Mouse (Mus musculus) myocyte (in vitro differentiated cells): ENCODE measurements around the gene 2310033P09Rik. TPM values are rescaled to one million over a fixed set of nuclear protein-coding genes. Genes with fewer than 3 reads are reported as not detected.

Source experiments
- H3K27me3 ChIP-seq: one replicate; pipeline ENCODE4 v1.6.1; 2011; ENCODE audit not compliant: control insufficient read depth, insufficient read depth, insufficient read length
- H3K36me3 ChIP-seq: one replicate; pipeline ENCODE4 v1.6.1; 2011; ENCODE audit not compliant: control insufficient read depth, insufficient read depth
- H3K4me2 ChIP-seq: one replicate; pipeline ENCODE4 v1.6.1; 2011; ENCODE audit warnings: low read depth, control low read depth
- H3K4me3 ChIP-seq: one replicate; pipeline ENCODE4 v1.5.1; 2011; ENCODE audit warnings: mild to moderate bottlenecking, control low read depth, moderate library complexity
- H3K79me2 ChIP-seq: one replicate; pipeline ENCODE4 v1.6.1; 2011; ENCODE audit not compliant: control insufficient read depth, insufficient read depth
- H3ac ChIP-seq: one replicate; pipeline ENCODE4 v1.6.1; 2011; ENCODE audit not compliant: control insufficient read depth, insufficient read length
- CEBPB ChIP-seq: IDR thresholded peaks from 2 replicates; pipeline ENCODE4 v1.6.1; 2011; ENCODE audit warnings: mild to moderate bottlenecking, moderate library complexity; ENCODE audit not compliant: poor library complexity, insufficient read depth, severe bottlenecking
- E2F4 ChIP-seq: IDR thresholded peaks from one replicate; pipeline ENCODE4 v1.6.1; 2011; ENCODE audit warnings: mild to moderate bottlenecking, control low read depth, moderate library complexity; ENCODE audit not compliant: insufficient read depth
- MAX ChIP-seq: IDR thresholded peaks from one replicate; pipeline ENCODE4 v1.6.1; 2011; ENCODE audit warnings: low read depth, mild to moderate bottlenecking, control low read depth
- MYOD1 ChIP-seq, 3 experiments: IDR thresholded peaks; one replicate each; pipeline ENCODE4 v1.6.1; 2011; ENCODE audit warnings: control low read depth in 2 of 3, low read depth in 2 of 3, mild to moderate bottlenecking in 2 of 3, moderate library complexity in 1 of 3; ENCODE audit not compliant: insufficient read length in 2 of 3, control insufficient read depth in 1 of 3
- MYOG ChIP-seq, 3 experiments: IDR thresholded peaks; one replicate each; pipeline ENCODE4 v1.6.1; 2011; ENCODE audit warnings: control low read depth in 2 of 3, low read depth in 2 of 3, mild to moderate bottlenecking in 2 of 3; ENCODE audit not compliant: insufficient read length in 2 of 3, control insufficient read depth in 1 of 3, insufficient read depth in 1 of 3
- POLR2A ChIP-seq: IDR thresholded peaks from one replicate; pipeline ENCODE4 v1.6.1; 2011; ENCODE audit warnings: low read depth, mild to moderate bottlenecking, control low read depth, moderate library complexity; ENCODE audit not compliant: insufficient read length
- POLR2AphosphoS2 ChIP-seq: IDR thresholded peaks from one replicate; pipeline ENCODE4 v1.6.1; 2011; ENCODE audit warnings: low read depth, control low read depth; ENCODE audit not compliant: insufficient read length
- REST ChIP-seq: IDR thresholded peaks from one replicate; pipeline ENCODE4 v1.6.1; 2011; ENCODE audit warnings: mild to moderate bottlenecking, control low read depth, moderate library complexity; ENCODE audit not compliant: insufficient read depth, insufficient read length
- SRF ChIP-seq: IDR thresholded peaks from one replicate; pipeline ENCODE4 v1.6.1; 2011; ENCODE audit warnings: low read depth; ENCODE audit not compliant: control insufficient read depth, insufficient read length
- TCF12 ChIP-seq: IDR thresholded peaks from one replicate; pipeline ENCODE4 v1.6.1; 2011; ENCODE audit warnings: mild to moderate bottlenecking, control low read depth; ENCODE audit not compliant: poor library complexity, insufficient read depth, severe bottlenecking
- TCF3 ChIP-seq: IDR thresholded peaks from one replicate; pipeline ENCODE4 v1.6.1; 2011; ENCODE audit warnings: low read depth, control low read depth; ENCODE audit not compliant: insufficient read length
- USF1 ChIP-seq: IDR thresholded peaks from one replicate; pipeline ENCODE4 v1.6.1; 2011; ENCODE audit warnings: low read depth, mild to moderate bottlenecking, control low read depth, moderate library complexity
- polyA plus RNA-seq: library from polyadenylated mRNA; unstranded; fragments of >200 nt; fragmentation: generic; extraction: Trizol; gene quantifications from one replicate; pipeline ENCODE4 v1.2.1, GENCODE M21; 2012; ENCODE audit warnings: missing spikeins

2310033P09Rik gene
- polyA plus RNA-seq, 1 experiment, result 13.3 TPM

GRCm38 (mm10) chr11:59239796-59240195 lies 31.7 kb downstream of the 2310033P09Rik start:
- TF ChIP-seq MYOG (IDR thresholded peaks at IDR 0.05; ENCODE audit: control insufficient read depth in 1 of 3, insufficient read depth in 1 of 3, insufficient read length in 2 of 3, low read depth in 2 of 3) (no peak), TCF12 (no peak), USF1 (no peak), REST (no peak), MYOD1 (IDR thresholded peaks at IDR 0.05; ENCODE audit: control insufficient read depth in 1 of 3, insufficient read length in 2 of 3, low read depth in 2 of 3) (no peak), MAX (no peak), E2F4 (no peak), CEBPB (no peak), POLR2AphosphoS2 (no peak), TCF3 (no peak), SRF (no peak), POLR2A (no peak)
- Histone ChIP-seq H3K4me3 (no peak overlapping the region), H3ac (no peak overlapping the region), H3K79me2 (no peaks in the 10 kb centered on the region), H3K4me2 (no peak overlapping the region), H3K36me3 (no peaks in the 10 kb centered on the region), H3K27me3 (peaks cover 75% of the 10 kb centered on the region)

GRCm38 (mm10) chr11:59241841-59242240 lies 33.7 kb downstream of the 2310033P09Rik start:
- Histone ChIP-seq H3K4me2 (no peak overlapping the region), H3K36me3 (no peaks in the 10 kb centered on the region), H3K79me2 (no peaks in the 10 kb centered on the region), H3ac (no peak overlapping the region), H3K4me3 (no peak overlapping the region), H3K27me3 (peaks cover 92% of the 10 kb centered on the region)
- TF ChIP-seq MYOG (IDR thresholded peaks at IDR 0.05; ENCODE audit: control insufficient read depth in 1 of 3, insufficient read depth in 1 of 3, insufficient read length in 2 of 3, low read depth in 2 of 3) (peak in 1 of 3 experiments; percentile 55), E2F4 (no peak)

- TF ChIP-seq CEBPB (no peak), USF1 (no peak), TCF3 (no peak), TCF12 (no peak)
- Histone ChIP-seq H3K27me3 (peaks cover 86% of the 10 kb centered on the region), H3K4me2 (no peak overlapping the region), H3K36me3 (no peaks in the 10 kb centered on the region), H3ac (no peak overlapping the region), H3K4me3 (no peak overlapping the region), H3K79me2 (no peaks in the 10 kb centered on the region)
Observed at GRCm38 (mm10) chr11:59243856-59244255, 35.7 kb downstream of the 2310033P09Rik start.

- TF ChIP-seq TCF12 (no peak), MAX (no peak), CEBPB (no peak), POLR2A (no peak)
- no peaks in the 10 kb centered on the region for H3K36me3 ChIP-seq
- no peaks in the 10 kb centered on the region for H3K79me2 ChIP-seq
- H3ac ChIP-seq, result no peak overlapping the region
- H3K4me3 ChIP-seq, result no peak overlapping the region
- H3K4me2 ChIP-seq, result no peak overlapping the region
- peaks cover 72% of the 10 kb centered on the region for H3K27me3 ChIP-seq
Observed at GRCm38 (mm10) chr11:59248101-59248500, 40.0 kb downstream of the 2310033P09Rik start.

GRCm38 (mm10) chr11:59259647-59260046 lies 51.5 kb downstream of the 2310033P09Rik start:
- H3K4me3 ChIP-seq, result no peak overlapping the region
- no peak overlapping the region for H3K4me2 ChIP-seq
- no peak overlapping the region for H3ac ChIP-seq
- H3K79me2 ChIP-seq, result no peaks in the 10 kb centered on the region
- TF ChIP-seq MAX, result no peak
- no peaks in the 10 kb centered on the region for H3K36me3 ChIP-seq
- peaks cover 70% of the 10 kb centered on the region for H3K27me3 ChIP-seq

Other genes starting within 250 kb of the 2310033P09Rik start
- 19.3 TPM for gene Trim11, start 230.2 kb upstream of the 2310033P09Rik start, polyA plus RNA-seq
- gene Obscn, start 71.9 kb upstream of the 2310033P09Rik start, polyA plus RNA-seq, result 25.0 TPM
- gene Iba57, start 44.6 kb upstream of the 2310033P09Rik start, polyA plus RNA-seq, result 3.8 TPM
- gene Gjc2, start 25.1 kb upstream of the 2310033P09Rik start, polyA plus RNA-seq, result 0.04 TPM
- gene Guk1, start 16.1 kb upstream of the 2310033P09Rik start, polyA plus RNA-seq, result 63.5 TPM
- gene Mrpl55, start 5.8 kb upstream of the 2310033P09Rik start, polyA plus RNA-seq, result 36.0 TPM
- 500 TPM for gene Arf1, start 19.9 kb downstream of the 2310033P09Rik start, polyA plus RNA-seq
- not detected for gene Wnt3a, start 82.4 kb downstream of the 2310033P09Rik start, polyA plus RNA-seq
- 11.6 TPM for gene Wnt9a, start 98.6 kb downstream of the 2310033P09Rik start, polyA plus RNA-seq
- not detected for gene Prss38, start 167.3 kb downstream of the 2310033P09Rik start, polyA plus RNA-seq
- 4.5 TPM for gene Jmjd4, start 241.7 kb downstream of the 2310033P09Rik start, polyA plus RNA-seq
- gene Snap47, start 242.9 kb downstream of the 2310033P09Rik start, polyA plus RNA-seq, result 67.2 TPM